Mouse (Mus musculus) MEL (cell line): ENCODE results near the gene Caap1. TPM values are rescaled to one million over a fixed set of nuclear protein-coding genes. Genes with fewer than 3 reads are reported as not detected.
A peak's percentile ranks its signal among the peaks of the same experiment; 100 is the strongest.

ENCODE experiments used
- DNase-seq: peaks from one replicate; pipeline ENCODE4 v3.0.0; 2011; ENCODE audit warnings: low read depth, low spot score
- H3K27ac ChIP-seq: 2 replicates; pipeline ENCODE4 v1.5.1; 2012; ENCODE audit warnings: low read depth, mild to moderate bottlenecking, control low read depth, low read length, moderate library complexity; ENCODE audit not compliant: control insufficient read depth
- H3K27me3 ChIP-seq, 2 experiments: fragments of 150-350 bp in 1 of 2; sonication (generic) in 1 of 2; 2 replicates each; pipeline ENCODE4 v1.6.1; 2012; ENCODE audit warnings: low read length in 2 of 2, mild to moderate bottlenecking in 2 of 2, improper control_type of control experiment in 1 of 2, moderate library complexity in 1 of 2; ENCODE audit not compliant: insufficient read depth in 2 of 2, control insufficient read depth in 1 of 2
- H3K36me3 ChIP-seq, 2 experiments: 2 replicates each; pipeline ENCODE4 v1.6.1; 2012 to 2014; ENCODE audit warnings: low read length in 2 of 2, improper control_type of control experiment in 1 of 2, inconsistent platforms in 1 of 2, mild to moderate bottlenecking in 1 of 2; ENCODE audit not compliant: insufficient read depth in 2 of 2, control insufficient read depth in 1 of 2
- H3K4me1 ChIP-seq, 2 experiments: fragments of 150-350 bp in 1 of 2; sonication (generic) in 1 of 2; 2 replicates each; pipeline ENCODE4 v1.6.1; 2012; ENCODE audit warnings: low read length in 2 of 2, improper control_type of control experiment in 1 of 2, mild to moderate bottlenecking in 1 of 2; ENCODE audit not compliant: insufficient read depth in 2 of 2, control insufficient read depth in 1 of 2
- H3K4me3 ChIP-seq, 2 experiments: fragments of 150-350 bp in 1 of 2; sonication (generic) in 1 of 2; 2 replicates each; pipeline ENCODE4 v1.5.1; 2012; ENCODE audit warnings: low read depth in 2 of 2, low read length in 2 of 2, mild to moderate bottlenecking in 2 of 2, moderate library complexity in 2 of 2, control low read depth in 1 of 2, improper control_type of control experiment in 1 of 2; ENCODE audit not compliant: control insufficient read depth in 1 of 2, insufficient read depth in 1 of 2
- H3K79me2 ChIP-seq: 2 replicates; pipeline ENCODE4 v1.6.1; 2012; ENCODE audit warnings: mild to moderate bottlenecking, low read length, moderate library complexity; ENCODE audit not compliant: control insufficient read depth, poor library complexity, insufficient read depth
- H3K9ac ChIP-seq: 2 replicates; pipeline ENCODE4 v1.6.1; 2012; ENCODE audit warnings: low read depth, mild to moderate bottlenecking, control low read depth, low read length, moderate library complexity; ENCODE audit not compliant: control insufficient read depth, poor library complexity, severe bottlenecking
- H3K9me3 ChIP-seq: fragments of 150-350 bp; sonication (generic); replicated peaks from 2 replicates; pipeline ENCODE4 v1.6.1; 2012; ENCODE audit warnings: mild to moderate bottlenecking, low read length, improper control_type of control experiment, moderate library complexity; ENCODE audit not compliant: insufficient read depth
- CHD1 ChIP-seq: IDR thresholded peaks from 2 replicates; pipeline ENCODE4 v1.6.1; 2012; ENCODE audit warnings: low read depth, mild to moderate bottlenecking, inconsistent platforms, low read length, improper control_type of control experiment
- E2F4 ChIP-seq: IDR thresholded peaks from 2 replicates; pipeline ENCODE4 v1.6.1; 2011; ENCODE audit warnings: low read depth, low read length, improper control_type of control experiment, borderline replicate concordance
- ELF1 ChIP-seq: IDR thresholded peaks from 2 replicates; pipeline ENCODE4 v1.6.1; 2014; ENCODE audit warnings: low read depth, mild to moderate bottlenecking, inconsistent platforms, low read length, improper control_type of control experiment, moderate library complexity
- EP300 ChIP-seq, 2 experiments: IDR thresholded peaks; 2 replicates each; pipeline ENCODE4 v1.6.1; 2011; ENCODE audit warnings: improper control_type of control experiment in 2 of 2, low read length in 2 of 2, low read depth in 1 of 2, mild to moderate bottlenecking in 1 of 2
- GABPA ChIP-seq: IDR thresholded peaks from 2 replicates; pipeline ENCODE4 v1.6.1; 2012; ENCODE audit warnings: low read depth, mild to moderate bottlenecking, inconsistent platforms, low read length, improper control_type of control experiment, moderate library complexity
- GATA1 ChIP-seq: IDR thresholded peaks from 2 replicates; pipeline ENCODE4 v1.6.1; 2011; ENCODE audit warnings: low read depth, low read length, improper control_type of control experiment
- MAZ ChIP-seq: IDR thresholded peaks from 2 replicates; pipeline ENCODE4 v1.6.1; 2012; ENCODE audit warnings: low read depth, mild to moderate bottlenecking, inconsistent platforms, low read length, improper control_type of control experiment
- MYC ChIP-seq: IDR thresholded peaks from 2 replicates; pipeline ENCODE4 v1.6.1; 2011; ENCODE audit warnings: low read depth, mild to moderate bottlenecking, low read length, improper control_type of control experiment, moderate library complexity
- NRF1 ChIP-seq: IDR thresholded peaks from 2 replicates; pipeline ENCODE4 v1.6.1; 2014; ENCODE audit warnings: low read depth, mild to moderate bottlenecking, inconsistent platforms, low read length, improper control_type of control experiment, moderate library complexity; ENCODE audit not compliant: poor library complexity, insufficient read depth, severe bottlenecking
- POLR2A ChIP-seq, 2 experiments: IDR thresholded peaks; 2 replicates each; pipeline ENCODE4 v1.6.1; 2011 to 2012; ENCODE audit warnings: low read length in 2 of 2, mild to moderate bottlenecking in 2 of 2, control low read depth in 1 of 2, improper control_type of control experiment in 1 of 2, low read depth in 1 of 2, moderate library complexity in 1 of 2; ENCODE audit not compliant: control insufficient read depth in 1 of 2, insufficient read depth in 1 of 2, poor library complexity in 1 of 2
- POLR2AphosphoS2 ChIP-seq: IDR thresholded peaks from 2 replicates; pipeline ENCODE4 v1.6.1; 2011; ENCODE audit warnings: low read length, improper control_type of control experiment
- POLR2AphosphoS5 ChIP-seq: IDR thresholded peaks from 2 replicates; pipeline ENCODE4 v1.6.1; 2012; ENCODE audit warnings: low read depth, borderline replicate concordance, mild to moderate bottlenecking, inconsistent platforms, low read length, moderate library complexity, mixed read lengths
- TBP ChIP-seq: IDR thresholded peaks from 2 replicates; pipeline ENCODE4 v1.8.0; 2011; ENCODE audit warnings: low read depth, low read length, improper control_type of control experiment
- TCF12 ChIP-seq: IDR thresholded peaks from 2 replicates; pipeline ENCODE4 v1.6.1; 2014; ENCODE audit warnings: low read depth, mild to moderate bottlenecking, inconsistent platforms, low read length, improper control_type of control experiment, moderate library complexity
- USF2 ChIP-seq, 2 experiments: IDR thresholded peaks; 2 replicates each; pipeline ENCODE4 v1.6.1; 2011 to 2012; ENCODE audit warnings: improper control_type of control experiment in 2 of 2, low read length in 2 of 2, borderline replicate concordance in 1 of 2, inconsistent platforms in 1 of 2, low read depth in 1 of 2, mild to moderate bottlenecking in 1 of 2; ENCODE audit not compliant: insufficient read depth in 1 of 2
- ZC3H11A ChIP-seq: IDR thresholded peaks from 2 replicates; pipeline ENCODE4 v1.6.1; 2012; ENCODE audit warnings: low read depth, mild to moderate bottlenecking, inconsistent platforms, low read length, improper control_type of control experiment
- ZKSCAN1 ChIP-seq: IDR thresholded peaks from 2 replicates; pipeline ENCODE4 v1.6.1; 2012; ENCODE audit warnings: low read depth, mild to moderate bottlenecking, inconsistent platforms, low read length, improper control_type of control experiment, moderate library complexity
- ZNF384 ChIP-seq: IDR thresholded peaks from 2 replicates; pipeline ENCODE4 v1.6.1; 2012; ENCODE audit warnings: low read depth, mild to moderate bottlenecking, inconsistent platforms, low read length, improper control_type of control experiment
- polyA plus RNA-seq, 2 experiments: library from polyadenylated mRNA; stranded (reverse) in 1 of 2; unstranded in 1 of 2; fragments of >175 nt in 1 of 2; fragments of >200 nt in 1 of 2; gene quantifications; 2 replicates each; pipeline versions ENCODE4 v1.2.1 to v1.2.4; 2012; ENCODE audit warnings: low replicate concordance in 2 of 2, low read depth in 1 of 2; ENCODE audit not compliant: insufficient read length in 2 of 2, insufficient read depth in 1 of 2, missing spikeins in 1 of 2
- total RNA-seq: library from RNA; depleted of rRNA; stranded (reverse); fragments of 300-350 nt; gene quantifications from 2 replicates; pipeline ENCODE4 v1.2.3, GENCODE M21; 2012

Caap1 gene
- total and polyA plus RNA-seq, 3 experiments: 12.8 to 13.9 TPM; not detected in 1

DNA sequence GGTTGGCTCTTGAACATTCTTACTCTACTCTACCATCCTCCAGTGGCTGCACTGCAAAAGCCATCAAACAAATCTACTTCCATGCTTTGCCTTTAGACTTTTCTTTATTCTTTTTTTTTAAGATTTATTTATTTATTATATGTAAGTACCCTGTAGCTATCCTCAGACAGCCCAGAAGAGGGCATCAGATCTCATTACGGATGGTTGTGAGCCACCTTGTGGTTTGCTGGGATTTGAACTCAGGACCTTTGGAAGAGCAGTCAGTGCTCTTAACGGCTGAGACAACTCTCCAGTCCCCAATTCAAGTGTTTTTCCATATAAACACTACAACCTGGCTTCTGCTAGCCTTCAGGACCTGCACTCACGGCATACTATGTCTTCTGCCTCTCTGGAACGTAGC lies 44.8 kb upstream of the Caap1 start (continued):
- TF ChIP-seq ZNF384 (no peak), MYC (no peak), ZC3H11A (no peak), NRF1 (no peak)
- TF ChIP-seq, all 39 proteins: peak for 3

DNA sequence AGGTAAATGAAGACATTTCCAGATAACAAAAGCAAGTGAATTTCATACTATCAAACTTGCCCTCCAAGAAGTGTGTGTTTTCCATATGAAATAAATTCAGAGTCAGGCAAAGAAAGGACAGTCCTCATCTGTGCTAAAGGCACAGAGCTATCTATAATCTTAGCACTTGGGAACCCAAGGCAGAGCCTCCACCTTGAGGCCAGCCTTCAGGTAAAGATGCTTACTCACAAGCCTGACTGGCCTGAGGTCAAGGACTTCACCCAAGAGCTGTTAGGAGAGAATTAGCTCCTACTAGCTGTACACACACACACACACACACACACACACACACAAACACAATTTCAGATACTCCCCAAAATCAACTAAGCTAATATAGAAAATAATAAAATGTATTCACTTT lies 36.1 kb upstream of the Caap1 start:
- no peak overlapping the region for H3K9ac ChIP-seq
- no peak for TF ChIP-seq CHD1
- TF ChIP-seq MYC: no peak
- no peak for TF ChIP-seq E2F4
- TF ChIP-seq TCF12: no peak
- TF ChIP-seq POLR2A (IDR thresholded peaks at IDR 0.05; ENCODE audit: control insufficient read depth in 1 of 2, insufficient read depth in 1 of 2, low read depth in 1 of 2, low read length in 2 of 2, poor library complexity in 1 of 2): no peak
- TF ChIP-seq POLR2AphosphoS2: no peak
- no peak for TF ChIP-seq ZKSCAN1
- no peak for TF ChIP-seq TBP
- TF ChIP-seq EP300 (IDR thresholded peaks at IDR 0.05; ENCODE audit: low read depth in 1 of 2, low read length in 2 of 2): no peak
- no peak for TF ChIP-seq MAZ
- no peak for TF ChIP-seq GABPA
- TF ChIP-seq ELF1: no peak
- no peak for TF ChIP-seq POLR2AphosphoS5
- TF ChIP-seq, all 39 proteins: peak for 0
- Histone ChIP-seq H3K4me1 (peaks cover 12 to 21% of the 10 kb centered on the region in 2 experiments), H3K27me3 (no peaks in the 10 kb centered on the region), H3K27ac (no peak overlapping the region), H3K36me3 (peaks cover 0 to 25% of the 10 kb centered on the region in 2 experiments; a peak in 3 of 4 replicates), H3K9me3 (no peaks in the 10 kb centered on the region), H3K4me3 (no peak overlapping the region), H3K79me2 (peaks cover 54% of the 10 kb centered on the region)
- DNase-seq: no peak

DNA sequence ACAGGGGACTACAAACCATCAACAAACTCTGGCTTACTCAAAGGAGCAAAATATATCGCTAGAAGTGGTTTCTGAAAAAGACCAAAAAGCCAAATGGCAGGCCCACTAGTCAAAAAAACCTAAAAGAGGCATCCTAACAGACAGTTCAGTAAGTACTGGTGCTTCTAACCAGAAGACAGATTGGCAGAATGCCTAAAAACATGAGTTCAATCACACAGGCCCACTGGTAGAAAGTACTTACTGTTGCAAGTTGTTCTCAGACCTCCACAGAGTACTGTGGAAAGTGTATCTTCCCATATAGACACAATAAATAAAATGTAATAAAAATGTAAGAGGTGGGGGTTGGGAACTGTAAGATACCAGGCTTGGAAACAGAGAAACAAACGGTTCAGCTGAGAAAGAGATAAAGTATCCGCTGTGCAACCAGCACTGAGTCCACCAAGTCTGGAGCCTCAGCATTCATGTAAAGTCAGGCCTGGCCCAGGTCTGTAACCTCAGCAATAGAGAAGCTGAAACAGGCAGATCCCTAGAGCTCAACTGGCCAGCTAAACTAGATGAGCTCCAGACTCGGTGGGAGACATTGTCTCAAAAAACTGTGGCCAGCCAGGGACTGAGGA lies 35.3 kb upstream of the Caap1 start:
- Histone ChIP-seq H3K9ac (no peak overlapping the region), H3K27ac (no peak overlapping the region), H3K4me3 (no peak overlapping the region), H3K27me3 (no peaks in the 10 kb centered on the region), H3K9me3 (no peaks in the 10 kb centered on the region), H3K79me2 (peaks cover 51% of the 10 kb centered on the region), H3K4me1 (peaks cover 12 to 21% of the 10 kb centered on the region in 2 experiments), H3K36me3 (peaks cover 3 to 25% of the 10 kb centered on the region in 2 experiments)
- TF ChIP-seq USF2 (IDR thresholded peaks at IDR 0.05; ENCODE audit: borderline replicate concordance in 1 of 2, insufficient read depth in 1 of 2, low read depth in 1 of 2, low read length in 2 of 2) (no peak), GATA1 (peak; percentile 19; the same call in 1 of the 2 replicates)
- DNase-seq: peak; percentile 55
